ENCODE assay signal across 23 mouse cellular contexts in genomic region chr12:98800334-98800733, GRCm38 (mm10). TPM values are rescaled to one million over a fixed set of nuclear protein-coding genes. Genes with fewer than 3 reads are reported as not detected.
DNase-seq lines count a peak whose midpoint lies in the region; ATAC-seq and TF ChIP-seq lines count a peak whose summit lies in the region.
"Had no signal": no experiment of that assay in that cellular context is flagged by ENCODE, and none has a peak within 500 bp of the region (broad histone marks: within the 10 kb centered on the region; RNA-seq: fewer than 3 reads in every experiment).

No protein-coding gene starts in this region.

- dilution Hi-C loops in CH12.LX (cut with MboI; ENCODE audit: extremely low pct_ligation_motif_present, extremely low pct_unique_long_range_greater_than_20kb, low sequenced_read_pairs): no loop called here

- peaks cover 4 to 11% of the 10 kb centered on the region in 2 experiments; a peak in 3 of 4 replicates for H3K4me1 ChIP-seq in CH12.LX (ENCODE audit: control insufficient read depth in 1 of 2, insufficient read depth in 2 of 2)
- no peaks in the 10 kb centered on the region for H3K4me1 ChIP-seq in forebrain, embryonic 15.5 days
- H3K4me1 ChIP-seq in forebrain, postnatal 0 days (ENCODE audit: insufficient read depth): no peaks in the 10 kb centered on the region
- no peaks in the 10 kb centered on the region for H3K4me1 ChIP-seq in lung, adult 2 months (ENCODE audit: control insufficient read depth, insufficient read depth, low read length)
- H3K4me1 ChIP-seq: limb, embryonic 10.5 days; midbrain, embryonic 15.5 days had no signal

- peaks cover 17 to 36% of the 10 kb centered on the region in 2 experiments for H3K36me3 ChIP-seq in CH12.LX (replicated peaks in 1 of 2; ENCODE audit: control insufficient read depth in 1 of 2, insufficient read depth in 1 of 2, low read length in 1 of 2)
- peaks cover 50% of the 10 kb centered on the region for H3K36me3 ChIP-seq in forebrain, embryonic 15.5 days
- H3K36me3 ChIP-seq in forebrain, postnatal 0 days (ENCODE audit: insufficient read depth): peaks cover 50% of the 10 kb centered on the region

- DNase-seq in A20 (ENCODE audit: low read depth, low spot score) (peak; percentile 81), CH12.LX (ENCODE audit: extremely low read depth) (peak; percentile 64)
- peak; percentile 18 for DNase-seq in induced T-regulatory cell, adult 2 months (ENCODE audit: low read depth)
- DNase-seq in thymus, postnatal 0 days (ENCODE audit: low spot score): peak; percentile 44
- DNase-seq in kidney, adult 18-20 months: no peak
- DNase-seq in forebrain, postnatal 0 days: no peak
- DNase-seq in lung, adult 2 months: no peak
- DNase-seq: adrenal gland, postnatal 25 days; cerebellum, adult 18-20 months; gastrocnemius, postnatal 10 days; heart, postnatal 36 days; kidney, adult 2 months; kidney, postnatal 4 days; lung, embryonic 14.5 days; right cerebral cortex, adult 18-20 months had no signal

- H3K9ac ChIP-seq in CH12.LX (ENCODE audit: insufficient read depth, low read depth): no peak overlapping the region
- no peak overlapping the region for H3K9ac ChIP-seq in forebrain, embryonic 15.5 days (replicated peaks)
- H3K9ac ChIP-seq in forebrain, postnatal 0 days: no peak overlapping the region
- H3K9ac ChIP-seq: heart, embryonic 12.5 days; lung, embryonic 14.5 days; midbrain, embryonic 15.5 days had no signal

- no peaks in the 10 kb centered on the region for H3K27me3 ChIP-seq in CH12.LX (replicated peaks)
- no peaks in the 10 kb centered on the region for H3K27me3 ChIP-seq in forebrain, embryonic 15.5 days
- H3K27me3 ChIP-seq in forebrain, postnatal 0 days (ENCODE audit: insufficient read depth, low read length): no peaks in the 10 kb centered on the region
- H3K27me3 ChIP-seq: heart, embryonic 12.5 days; midbrain, embryonic 15.5 days had no signal

- no peak overlapping the region for H3K4me3 ChIP-seq in CH12.LX (replicated peaks in 1 of 3; ENCODE audit: low read depth in 2 of 3, low read length in 2 of 3, poor library complexity in 1 of 3)
- H3K4me3 ChIP-seq in forebrain, embryonic 15.5 days: no peak overlapping the region
- H3K4me3 ChIP-seq in forebrain, postnatal 0 days (ENCODE audit: low read depth, low read length): no peak overlapping the region
- no peak overlapping the region for H3K4me3 ChIP-seq in lung, adult 2 months (replicated peaks; ENCODE audit: extremely low read depth, low read depth, low read length)
- H3K4me3 ChIP-seq: erythroblast, embryonic 14.5 days; heart, embryonic 12.5 days; limb, embryonic 10.5 days; midbrain, embryonic 15.5 days had no signal

- TF ChIP-seq EP300 in CH12.LX (IDR thresholded peaks at IDR 0.05; ENCODE audit: low read length): peak; percentile 79

- no peak overlapping the region for H3K4me2 ChIP-seq in CH12.LX (ENCODE audit: insufficient read depth, low read depth, poor library complexity, severe bottlenecking)
- H3K4me2 ChIP-seq in forebrain, embryonic 15.5 days (replicated peaks): no peak overlapping the region
- H3K4me2 ChIP-seq in forebrain, postnatal 0 days (ENCODE audit: low read depth): no peak overlapping the region
- H3K4me2 ChIP-seq: heart, embryonic 12.5 days; liver, embryonic 11.5 days; lung, embryonic 14.5 days; midbrain, embryonic 15.5 days had no signal

- no peaks in the 10 kb centered on the region for H3K9me3 ChIP-seq in CH12.LX (replicated peaks; ENCODE audit: low read length)
- no peaks in the 10 kb centered on the region for H3K9me3 ChIP-seq in forebrain, embryonic 15.5 days
- H3K9me3 ChIP-seq in forebrain, postnatal 0 days (ENCODE audit: low read length): no peaks in the 10 kb centered on the region
- H3K9me3 ChIP-seq: heart, embryonic 12.5 days; limb, embryonic 10.5 days; midbrain, embryonic 15.5 days had no signal

- no peak overlapping the region for H3K27ac ChIP-seq in CH12.LX (ENCODE audit: insufficient read depth, low read depth)
- H3K27ac ChIP-seq in forebrain, embryonic 15.5 days (replicated peaks): no peak overlapping the region
- no peak overlapping the region for H3K27ac ChIP-seq in forebrain, postnatal 0 days (ENCODE audit: low read depth, low read length)
- H3K27ac ChIP-seq: hindbrain, postnatal 0 days; limb, embryonic 10.5 days; macrophage; midbrain, embryonic 15.5 days had no signal

- in situ Hi-C loops in CH12.LX (cut with MboI; ENCODE audit: low pct_ligation_motif_present, low pct_unique_long_range_greater_than_20kb, low sequenced_read_pairs): no loop called here

- no peak for TF ChIP-seq CTCF in CH12.LX (conservative IDR thresholded peaks at IDR 0.05 in 1 of 2, IDR thresholded peaks at IDR 0.05 in 1 of 2; ENCODE audit: low read depth in 2 of 2, low read length in 2 of 2)
- TF ChIP-seq CTCF in forebrain, postnatal 0 days (IDR thresholded peaks at IDR 0.05; ENCODE audit: low read depth): no peak
- TF ChIP-seq CTCF in lung, adult 2 months (IDR thresholded peaks at IDR 0.05; ENCODE audit: insufficient read depth, low read length): no peak

- no peaks in the 10 kb centered on the region for H3K79me2 ChIP-seq in CH12.LX (replicated peaks; ENCODE audit: control insufficient read depth, extremely low read depth, insufficient read depth, poor library complexity, severe bottlenecking)

- 87% methylated on average over 5 of the region's 5 CpGs for whole genome bisulfite sequencing in forebrain, embryonic 15.5 days
- WGBS in forebrain, postnatal 0 days: 85% methylated on average over 5 of the region's 5 CpGs
- WGBS in lung, adult 2 months: 71% methylated on average over 5 of the region's 5 CpGs

- TF ChIP-seq POLR2A in CH12.LX (IDR thresholded peaks at IDR 0.05; ENCODE audit: low read depth, low read length): no peak
- no peak for TF ChIP-seq POLR2A in lung, adult 2 months (IDR thresholded peaks at IDR 0.05; ENCODE audit: borderline replicate concordance, extremely low read depth, low read depth, low read length)

- no peak for ATAC-seq in forebrain, embryonic 15.5 days (replicated peaks)
- ATAC-seq in forebrain, postnatal 0 days: no peak
- ATAC-seq: hindbrain, postnatal 0 days; midbrain, embryonic 15.5 days had no signal

- TF ChIP-seq RAD21 in CH12.LX (IDR thresholded peaks at IDR 0.05; ENCODE audit: low read depth, low read length): no peak

TF ChIP-seq in CH12.LX, 34 proteins besides CTCF, POLR2A, EP300 and RAD21 (continues in another document):
- no peak for TF ChIP-seq CHD1 (IDR thresholded peaks at IDR 0.05; ENCODE audit: low read depth, low read length)
- no peak; the same call in 1 of the 2 replicates for TF ChIP-seq MAX (IDR thresholded peaks at IDR 0.05; ENCODE audit: low read length)
- no peak for TF ChIP-seq MAZ (IDR thresholded peaks at IDR 0.05; ENCODE audit: low read depth, low read length)
- no peak for TF ChIP-seq MEF2A (IDR thresholded peaks at IDR 0.05; ENCODE audit: borderline replicate concordance, low read depth, low read length)
- TF ChIP-seq USF2 (conservative IDR thresholded peaks at IDR 0.05; ENCODE audit: low read depth, low read length): no peak
- peak; percentile 67; the same call in 1 of the 2 replicates for TF ChIP-seq RCOR1 (conservative IDR thresholded peaks at IDR 0.05; ENCODE audit: low read depth, low read length)
- TF ChIP-seq TCF12 (IDR thresholded peaks at IDR 0.05; ENCODE audit: low read depth, low read length): no peak; the same call in 1 of the 2 replicates
- TF ChIP-seq BHLHE40 (IDR thresholded peaks at IDR 0.05; ENCODE audit: low read depth, low read length): peak; percentile 97
- no peak for TF ChIP-seq E2F4 (IDR thresholded peaks at IDR 0.05; ENCODE audit: insufficient replicate concordance, low read depth, low read length)
- TF ChIP-seq POLR2AphosphoS2 (IDR thresholded peaks at IDR 0.05; ENCODE audit: low read depth, low read length): no peak
- peak; percentile 68 for TF ChIP-seq IRF4 (IDR thresholded peaks at IDR 0.05; ENCODE audit: low read depth, low read length)
- no peak for TF ChIP-seq JUN (IDR thresholded peaks at IDR 0.05; ENCODE audit: insufficient read depth, low read depth, low read length)
- peak; percentile 63 for TF ChIP-seq ETS1 (conservative IDR thresholded peaks at IDR 0.05; ENCODE audit: low read depth, low read length)
- no peak for TF ChIP-seq NRF1 (IDR thresholded peaks at IDR 0.05; ENCODE audit: low read depth, low read length)
- TF ChIP-seq MAFK (IDR thresholded peaks at IDR 0.05; ENCODE audit: insufficient replicate concordance, low read length): 0 out of 2 replicates have a peak, but pooled peaks have one; percentile 10
- TF ChIP-seq SIN3A (IDR thresholded peaks at IDR 0.05; ENCODE audit: low read length): no peak
- no peak for TF ChIP-seq JUND (conservative IDR thresholded peaks at IDR 0.05; ENCODE audit: low read depth, low read length)
- no peak for TF ChIP-seq ZNF384 (IDR thresholded peaks at IDR 0.05; ENCODE audit: low read depth, low read length)
- no peak for TF ChIP-seq GABPA (IDR thresholded peaks at IDR 0.05; ENCODE audit: insufficient replicate concordance, low read depth, low read length)
- no peak for TF ChIP-seq CHD2 (IDR thresholded peaks at IDR 0.05; ENCODE audit: low read length)
- TF ChIP-seq PAX5 (IDR thresholded peaks at IDR 0.05; ENCODE audit: low read length): no peak
- TF ChIP-seq MXI1 (IDR thresholded peaks at IDR 0.05; ENCODE audit: low read depth, low read length): no peak
- no peak for TF ChIP-seq USF1 (IDR thresholded peaks at IDR 0.05; ENCODE audit: low read depth, low read length)
- TF ChIP-seq KAT2A (IDR thresholded peaks at IDR 0.05; ENCODE audit: insufficient replicate concordance, low read length): no peak
- TF ChIP-seq ZKSCAN1 (IDR thresholded peaks at IDR 0.05; ENCODE audit: borderline replicate concordance, low read depth, low read length): no peak
- no peak for TF ChIP-seq SMC3 (IDR thresholded peaks at IDR 0.05; ENCODE audit: low read depth, low read length)
- no peak for TF ChIP-seq HCFC1 (IDR thresholded peaks at IDR 0.05; ENCODE audit: low read depth, low read length)
- 0 out of 2 replicates have a peak, but pooled peaks have one; percentile 42 for TF ChIP-seq MYC (IDR thresholded peaks at IDR 0.05; ENCODE audit: low read depth, low read length)
- TF ChIP-seq NELFE (IDR thresholded peaks at IDR 0.05; ENCODE audit: low read depth, low read length): no peak
- no peak for TF ChIP-seq ZC3H11A (IDR thresholded peaks at IDR 0.05; ENCODE audit: low read depth, low read length)

RNA-seq across cellular contexts. Expression of gene Zc3h14, which starts 53.6 kb away (rescaled TPM):
- total RNA-seq in CH12.LX (2012; rRNA removed) (81.9 and 89.2 TPM in 2 replicates), CH12.LX (2014; rRNA removed) (173 and 174 TPM in 2 replicates)
- polyA plus RNA-seq in CH12.LX (2012; ENCODE audit: insufficient read length, low read depth): 97.3 and 120 TPM in 2 replicates
- polyA plus RNA-seq in thymus, postnatal 0 days (2015; fragmentation: Nextera tagmentation; extraction: Ambion mirVana): 96.2 and 101 TPM in 2 replicates
- polyA plus RNA-seq in forebrain, embryonic 15.5 days (2015; fragmentation: Nextera tagmentation; extraction: Ambion mirVana): 126 and 127 TPM in 2 replicates
- 130 and 134 TPM in 2 replicates for total RNA-seq in forebrain, postnatal 0 days (2014; rRNA removed)
- 103 and 113 TPM in 2 replicates for polyA plus RNA-seq in forebrain, postnatal 0 days (2015; fragmentation: Nextera tagmentation; extraction: Ambion mirVana)
- 34.5 and 48.0 TPM in 2 replicates for polyA plus RNA-seq in lung, adult 2 months (2012; rRNA removed)

Comparison
In these comparisons a context has a peak if more than half of its experiments do, and no peak if none do; other contexts are left out.
1. DNase-seq: peak in A20 (single experiment), CH12.LX (single experiment), induced T-regulatory cell, adult 2 months (single experiment) and thymus, postnatal 0 days (single experiment); none in kidney, adult 18-20 months (single experiment), forebrain, postnatal 0 days (single experiment) and lung, adult 2 months (single experiment).